Mouse (Mus musculus): Measurements from ENCODE around the gene Gnl2. TPM values are rescaled to one million over a fixed set of nuclear protein-coding genes. Genes with fewer than 3 reads are reported as not detected.
A peak's percentile ranks its signal among the peaks of the same experiment; 100 is the strongest.

Gnl2 gene
- total and polyA plus RNA-seq, 3 experiments = 65.0 to 139 (median 66.8) TPM

GRCm38 (mm10) chr4:125097412-125097811 is 81.0 kb downstream of the Gnl2 start:
- peaks cover 0 to 3% of the 10 kb centered on the region in 2 experiments; a peak in 1 of 4 replicates for H3K4me1 ChIP-seq (ENCODE audit: control insufficient read depth in 1 of 2, insufficient read depth in 2 of 2)
- H3K79me2 ChIP-seq (replicated peaks; ENCODE audit: control insufficient read depth, extremely low read depth, insufficient read depth, poor library complexity, severe bottlenecking) = no peaks in the 10 kb centered on the region; the same call in 1 of the 2 replicates
- H3K27ac ChIP-seq (ENCODE audit: insufficient read depth, low read depth) = no peak overlapping the region
- H3K27me3 ChIP-seq (replicated peaks) = no peaks in the 10 kb centered on the region
- in situ Hi-C loops (cut with MboI; ENCODE audit: low pct_ligation_motif_present, low pct_unique_long_range_greater_than_20kb, low sequenced_read_pairs) (no loop called here), dilution Hi-C loops (cut with MboI; ENCODE audit: extremely low pct_ligation_motif_present, extremely low pct_unique_long_range_greater_than_20kb, low sequenced_read_pairs) (no loop called here)
- H3K4me3 ChIP-seq (replicated peaks in 1 of 3; ENCODE audit: low read depth in 2 of 3, low read length in 2 of 3, poor library complexity in 1 of 3) = no peak overlapping the region
- H3K9me3 ChIP-seq (replicated peaks; ENCODE audit: low read length) = no peaks in the 10 kb centered on the region
- H3K4me2 ChIP-seq (ENCODE audit: insufficient read depth, low read depth, poor library complexity, severe bottlenecking) = no peak overlapping the region
- peaks cover 23 to 65% of the 10 kb centered on the region in 2 experiments for H3K36me3 ChIP-seq (replicated peaks in 1 of 2; ENCODE audit: control insufficient read depth in 1 of 2, insufficient read depth in 1 of 2, low read length in 1 of 2)
- H3K9ac ChIP-seq (ENCODE audit: insufficient read depth, low read depth) = no peak overlapping the region
- DNase-seq (ENCODE audit: extremely low read depth) = no peak
- no peak for TF ChIP-seq RAD21 (IDR thresholded peaks at IDR 0.05; ENCODE audit: low read depth, low read length)

- H3K36me3 ChIP-seq (replicated peaks in 1 of 2; ENCODE audit: control insufficient read depth in 1 of 2, insufficient read depth in 1 of 2, low read length in 1 of 2) = peaks cover 28 to 70% of the 10 kb centered on the region in 2 experiments
- H3K9ac ChIP-seq (ENCODE audit: insufficient read depth, low read depth) = no peak overlapping the region
- H3K4me1 ChIP-seq (ENCODE audit: control insufficient read depth in 1 of 2, insufficient read depth in 2 of 2) = peaks cover 0 to 3% of the 10 kb centered on the region in 2 experiments; a peak in 1 of 4 replicates
- no peaks in the 10 kb centered on the region for H3K27me3 ChIP-seq (replicated peaks)
- H3K4me3 ChIP-seq (replicated peaks in 1 of 3; ENCODE audit: low read depth in 2 of 3, low read length in 2 of 3, poor library complexity in 1 of 3) = no peak overlapping the region
- no peak overlapping the region for H3K4me2 ChIP-seq (ENCODE audit: insufficient read depth, low read depth, poor library complexity, severe bottlenecking)
- no peak overlapping the region for H3K27ac ChIP-seq (ENCODE audit: insufficient read depth, low read depth)
- peak; percentile 85 for DNase-seq (ENCODE audit: extremely low read depth)
- dilution Hi-C loops (cut with MboI; ENCODE audit: extremely low pct_ligation_motif_present, extremely low pct_unique_long_range_greater_than_20kb, low sequenced_read_pairs) (no loop called here), in situ Hi-C loops (cut with MboI; ENCODE audit: low pct_ligation_motif_present, low pct_unique_long_range_greater_than_20kb, low sequenced_read_pairs) (no loop called here)
- H3K9me3 ChIP-seq (replicated peaks; ENCODE audit: low read length) = no peaks in the 10 kb centered on the region
- H3K79me2 ChIP-seq (replicated peaks; ENCODE audit: control insufficient read depth, extremely low read depth, insufficient read depth, poor library complexity, severe bottlenecking) = no peaks in the 10 kb centered on the region; the same call in 1 of the 2 replicates
- no peak for TF ChIP-seq POLR2A (IDR thresholded peaks at IDR 0.05; ENCODE audit: low read depth, low read length)
- TF ChIP-seq CHD2 (IDR thresholded peaks at IDR 0.05; ENCODE audit: low read length) = no peak
- TF ChIP-seq RAD21 (IDR thresholded peaks at IDR 0.05; ENCODE audit: low read depth, low read length) = peak; percentile 86
- TF ChIP-seq CTCF (conservative IDR thresholded peaks at IDR 0.05 in 1 of 2, IDR thresholded peaks at IDR 0.05 in 1 of 2; ENCODE audit: low read depth in 2 of 2, low read length in 2 of 2) = peak; percentile 85 to 91
- no peak for TF ChIP-seq TBP (conservative IDR thresholded peaks at IDR 0.05; ENCODE audit: low read depth, low read length)
- TF ChIP-seq UBTF (IDR thresholded peaks at IDR 0.05; ENCODE audit: low read depth, low read length) = no peak
- no peak for TF ChIP-seq BHLHE40 (IDR thresholded peaks at IDR 0.05; ENCODE audit: low read depth, low read length)
- 0 out of 2 replicates have a peak, but pooled peaks have one; percentile 15 for TF ChIP-seq USF2 (conservative IDR thresholded peaks at IDR 0.05; ENCODE audit: low read depth, low read length)
- no peak for TF ChIP-seq MAFK (IDR thresholded peaks at IDR 0.05; ENCODE audit: insufficient replicate concordance, low read length)
- no peak for TF ChIP-seq JUND (conservative IDR thresholded peaks at IDR 0.05; ENCODE audit: low read depth, low read length)
- TF ChIP-seq CHD1 (IDR thresholded peaks at IDR 0.05; ENCODE audit: low read depth, low read length) = no peak
- TF ChIP-seq GABPA (IDR thresholded peaks at IDR 0.05; ENCODE audit: insufficient replicate concordance, low read depth, low read length) = no peak
- TF ChIP-seq MEF2A (IDR thresholded peaks at IDR 0.05; ENCODE audit: borderline replicate concordance, low read depth, low read length) = no peak
- no peak for TF ChIP-seq JUN (IDR thresholded peaks at IDR 0.05; ENCODE audit: insufficient read depth, low read depth, low read length)
- no peak for TF ChIP-seq USF1 (IDR thresholded peaks at IDR 0.05; ENCODE audit: low read depth, low read length)
- TF ChIP-seq ELF1 (IDR thresholded peaks at IDR 0.05; ENCODE audit: low read depth, low read length) = no peak
- no peak for TF ChIP-seq MAZ (IDR thresholded peaks at IDR 0.05; ENCODE audit: low read depth, low read length)
- no peak for TF ChIP-seq MAX (IDR thresholded peaks at IDR 0.05; ENCODE audit: low read length)
- TF ChIP-seq MYC (IDR thresholded peaks at IDR 0.05; ENCODE audit: low read depth, low read length) = peak; percentile 61; the same call in 1 of the 2 replicates
- TF ChIP-seq HCFC1 (IDR thresholded peaks at IDR 0.05; ENCODE audit: low read depth, low read length) = no peak
- TF ChIP-seq NRF1 (IDR thresholded peaks at IDR 0.05; ENCODE audit: low read depth, low read length) = no peak
- no peak for TF ChIP-seq E2F4 (IDR thresholded peaks at IDR 0.05; ENCODE audit: insufficient replicate concordance, low read depth, low read length)
- no peak for TF ChIP-seq SIN3A (IDR thresholded peaks at IDR 0.05; ENCODE audit: low read length)
- TF ChIP-seq ZKSCAN1 (IDR thresholded peaks at IDR 0.05; ENCODE audit: borderline replicate concordance, low read depth, low read length) = no peak
- peak; percentile 74 for TF ChIP-seq SMC3 (IDR thresholded peaks at IDR 0.05; ENCODE audit: low read depth, low read length)
Measured at GRCm38 (mm10) chr4:125099458-125099857, 83.1 kb downstream of the Gnl2 start.
